Mouse (Mus musculus): ENCODE results near the gene Defb20. TPM values are rescaled to one million over a fixed set of nuclear protein-coding genes. Genes with fewer than 3 reads are reported as not detected.
"Not testable (repeated sequence)": the region's sequence is repeated elsewhere in the genome, so short reads cannot be mapped to it uniquely, and the experiment has no call there.

Defb20 gene
- 0.17 TPM in 1 of 2 replicates, not detected in the other for polyA plus RNA-seq (2015; fragmentation: Nextera tagmentation; extraction: Ambion mirVana)

GRCm38 (mm10) chr2:152476763-152477162 is at the start of gene Defb20:
TSS of gene Defb20 (plus strand) at chr2:152477063.
- DNase-seq (ENCODE audit: low spot score) (no peak), ATAC-seq (replicated peaks; ENCODE audit: low FRiP score, low read depth) (no peak)
- H3K36me3 ChIP-seq (ENCODE audit: insufficient read depth, low read length), result no peaks in the 10 kb centered on the region
- 55% methylated on average over 2 of the region's 2 CpGs for WGBS
- no peak within 1 kb of the TSS for H3K27ac ChIP-seq
- no peaks in the 10 kb centered on the region for H3K9me3 ChIP-seq (replicated peaks; ENCODE audit: low read length)
- no peak within 1 kb of the TSS for H3K9ac ChIP-seq (ENCODE audit: low read depth, low read length)
- no peak within 1 kb of the TSS for H3K4me3 ChIP-seq (replicated peaks; ENCODE audit: low read depth, low read length)
- no peak for TF ChIP-seq CTCF (IDR thresholded peaks at IDR 0.05; ENCODE audit: low read depth)
- H3K4me1 ChIP-seq (replicated peaks; ENCODE audit: insufficient read depth, low read length), result no peaks in the 10 kb centered on the region
- no peak within 1 kb of the TSS for H3K4me2 ChIP-seq (ENCODE audit: low read length)
- H3K27me3 ChIP-seq (ENCODE audit: insufficient read depth, low read length), result no peaks in the 10 kb centered on the region

GRCm38 (mm10) chr2:152427493-152427892 is 49.4 kb upstream of the Defb20 start:
- DNase-seq (ENCODE audit: low spot score) (peak; percentile 62), ATAC-seq (replicated peaks; ENCODE audit: low FRiP score, low read depth) (no peak; the same call in 1 of the 2 replicates)
- peak overlapping the region; percentile 48 for H3K4me2 ChIP-seq (ENCODE audit: low read length)
- 10% methylated on average over 12 of the region's 12 CpGs for WGBS
- no peak for TF ChIP-seq CTCF (IDR thresholded peaks at IDR 0.05; ENCODE audit: low read depth)
- 0 out of 2 replicates have a peak, but pooled peaks cover 3% of the 10 kb centered on the region for H3K4me1 ChIP-seq (replicated peaks; ENCODE audit: insufficient read depth, low read length)
- no peak overlapping the region for H3K27ac ChIP-seq
- H3K36me3 ChIP-seq (ENCODE audit: insufficient read depth, low read length), result no peaks in the 10 kb centered on the region
- no peaks in the 10 kb centered on the region for H3K9me3 ChIP-seq (replicated peaks; ENCODE audit: low read length)
- no peak overlapping the region for H3K9ac ChIP-seq (ENCODE audit: low read depth, low read length)
- H3K4me3 ChIP-seq (replicated peaks; ENCODE audit: low read depth, low read length), result no peak overlapping the region
- H3K27me3 ChIP-seq (ENCODE audit: insufficient read depth, low read length), result 0 out of 2 replicates have a peak, but pooled peaks cover 3% of the 10 kb centered on the region

- not testable (repeated sequence) for H3K27me3 ChIP-seq (ENCODE audit: insufficient read depth, low read length); H3K36me3 ChIP-seq (ENCODE audit: insufficient read depth, low read length); H3K4me1 ChIP-seq (replicated peaks; ENCODE audit: insufficient read depth, low read length); H3K27ac ChIP-seq; ATAC-seq (replicated peaks; ENCODE audit: low FRiP score, low read depth); H3K9ac ChIP-seq (ENCODE audit: low read depth, low read length); H3K4me3 ChIP-seq (replicated peaks; ENCODE audit: low read depth, low read length); H3K9me3 ChIP-seq (replicated peaks; ENCODE audit: low read length); H3K4me2 ChIP-seq (ENCODE audit: low read length); DNase-seq (ENCODE audit: low spot score)
- 86% methylated on average over 2 of the region's 2 CpGs for WGBS
- 0 out of 2 replicates have a peak, but pooled peaks have one; percentile 32 for TF ChIP-seq CTCF (IDR thresholded peaks at IDR 0.05; ENCODE audit: low read depth)
Observed at GRCm38 (mm10) chr2:152428481-152428880, 48.4 kb upstream of the Defb20 start.

GRCm38 (mm10) chr2:152436405-152436901 is 40.4 kb upstream of the Defb20 start:
- Histone ChIP-seq H3K4me2 (ENCODE audit: low read length) (no peak overlapping the region), H3K9me3 (replicated peaks; ENCODE audit: low read length) (no peaks in the 10 kb centered on the region), H3K36me3 (ENCODE audit: insufficient read depth, low read length) (no peaks in the 10 kb centered on the region), H3K27ac (peak overlapping the region; percentile 21), H3K4me1 (replicated peaks; ENCODE audit: insufficient read depth, low read length) (peaks cover 7% of the 10 kb centered on the region; the same call in 1 of the 2 replicates), H3K27me3 (ENCODE audit: insufficient read depth, low read length) (no peaks in the 10 kb centered on the region), H3K4me3 (replicated peaks; ENCODE audit: low read depth, low read length) (no peak overlapping the region), H3K9ac (ENCODE audit: low read depth, low read length) (no peak overlapping the region)
- ATAC-seq (replicated peaks; ENCODE audit: low FRiP score, low read depth), result peak; percentile 72
- TF ChIP-seq CTCF (IDR thresholded peaks at IDR 0.05; ENCODE audit: low read depth), result no peak
- DNase-seq (ENCODE audit: low spot score), result peak; percentile 40
- WGBS, result 56% methylated on average over 7 of the region's 7 CpGs

GRCm38 (mm10) chr2:152436983-152437860 is 39.6 kb upstream of the Defb20 start:
- WGBS, result 4% methylated on average over 23 of the region's 23 CpGs
- H3K9me3 ChIP-seq (replicated peaks; ENCODE audit: low read length), result no peaks in the 10 kb centered on the region

GRCm38 (mm10) chr2:152438963-152439362 is 37.9 kb upstream of the Defb20 start:
- H3K27ac ChIP-seq, result no peak overlapping the region
- 74% methylated on average over 1 of the region's 1 CpGs for WGBS
- peak; percentile 57; the same call in 1 of the 2 replicates for TF ChIP-seq CTCF (IDR thresholded peaks at IDR 0.05; ENCODE audit: low read depth)
- no peak overlapping the region for H3K4me3 ChIP-seq (replicated peaks; ENCODE audit: low read depth, low read length)
- peak; percentile 16 for DNase-seq (ENCODE audit: low spot score)
- no peaks in the 10 kb centered on the region for H3K27me3 ChIP-seq (ENCODE audit: insufficient read depth, low read length)
- no peak for ATAC-seq (replicated peaks; ENCODE audit: low FRiP score, low read depth)
- H3K36me3 ChIP-seq (ENCODE audit: insufficient read depth, low read length), result no peaks in the 10 kb centered on the region
- no peak overlapping the region for H3K4me2 ChIP-seq (ENCODE audit: low read length)
- no peaks in the 10 kb centered on the region for H3K9me3 ChIP-seq (replicated peaks; ENCODE audit: low read length)
- no peak overlapping the region for H3K9ac ChIP-seq (ENCODE audit: low read depth, low read length)
- peaks cover 12% of the 10 kb centered on the region; the same call in 1 of the 2 replicates for H3K4me1 ChIP-seq (replicated peaks; ENCODE audit: insufficient read depth, low read length)

More at GRCm38 (mm10) chr2:152436983-152437860, 39.6 kb upstream of the Defb20 start:
- no peaks in the 10 kb centered on the region for H3K36me3 ChIP-seq (ENCODE audit: insufficient read depth, low read length)
- H3K4me1 ChIP-seq (replicated peaks; ENCODE audit: insufficient read depth, low read length), result peaks cover 7% of the 10 kb centered on the region; the same call in 1 of the 2 replicates
- no peak overlapping the region; the same call in 1 of the 2 replicates for H3K27ac ChIP-seq
- H3K4me2 ChIP-seq (ENCODE audit: low read length), result peak overlapping the region; percentile 61
- TF ChIP-seq CTCF (IDR thresholded peaks at IDR 0.05; ENCODE audit: low read depth), result peak; percentile 98
- DNase-seq (ENCODE audit: low spot score) (peak; percentile 93), ATAC-seq (replicated peaks; ENCODE audit: low FRiP score, low read depth) (peak; percentile 74)
- 0 out of 2 replicates have a peak overlapping the region, but pooled peaks have one; percentile 9 for H3K4me3 ChIP-seq (replicated peaks; ENCODE audit: low read depth, low read length)
- H3K9ac ChIP-seq (ENCODE audit: low read depth, low read length), result peak overlapping the region; percentile 47; the same call in 1 of the 2 replicates
- H3K27me3 ChIP-seq (ENCODE audit: insufficient read depth, low read length), result no peaks in the 10 kb centered on the region
